18 mouse cellular contexts compared by ENCODE assay signal in genomic region chr8:76182520-76182919, GRCm38 (mm10).
A peak's percentile ranks its signal among the peaks of the same experiment; 100 is the strongest.
DNase-seq lines count a peak whose midpoint lies in the region; ATAC-seq lines count a peak whose summit lies in the region.
"Had no signal": no experiment of that assay in that cellular context is flagged by ENCODE, and none has a peak within 500 bp of the region (broad histone marks: within the 10 kb centered on the region; RNA-seq: fewer than 3 reads in every experiment).

No protein-coding gene starts in this region.

- peak; percentile 5 for DNase-seq in layer of hippocampus, adult 9-11 months
- no peak for DNase-seq in layer of hippocampus, postnatal 36 days
- DNase-seq in brain, adult 2 months (ENCODE audit: low read depth, low spot score) = peak; percentile 41
- DNase-seq in neural tube, embryonic 10.5 days (ENCODE audit: extremely low spot score, low spot score) = no peak
- DNase-seq in adrenal gland, postnatal 4 days (ENCODE audit: low spot score in 2 of 2) = no peak
- DNase-seq: adrenal gland, adult 2 months; adrenal gland, postnatal 10 days; adrenal gland, postnatal 25 days; cerebellum, adult 11 months; cerebellum, adult 18-20 months; cerebellum, adult 8-10 months; cerebellum, adult 9-11 months; cerebellum, postnatal 14 days; cerebellum, postnatal 36 days; embryo, embryonic 11 days had no signal

- ATAC-seq in neutrophil, adult 5-6 weeks (ENCODE audit: extremely low read depth, insufficient number of reproducible peaks, low FRiP score, poor library complexity, severe bottlenecking) = 0 out of 2 replicates have a peak, but pooled peaks have one; percentile 26
- ATAC-seq: forebrain, embryonic 14.5 days; forebrain, embryonic 16.5 days had no signal

Comparison
In these comparisons a context has a peak if more than half of its experiments do, and no peak if none do; other contexts are left out.
1. DNase-seq: peak in layer of hippocampus, adult 9-11 months (single experiment) and brain, adult 2 months (single experiment); none in layer of hippocampus, postnatal 36 days (0 of 2), neural tube, embryonic 10.5 days (single experiment) and adrenal gland, postnatal 4 days (0 of 2).